Mouse (Mus musculus) stomach, embryonic 14.5 days (tissue): Measurements from ENCODE around the gene Dync1li2. TPM values are rescaled to one million over a fixed set of nuclear protein-coding genes. Genes with fewer than 3 reads are reported as not detected.

Source experiments
- ATAC-seq: fragments of 200-750 bp; cut with Nextera tagmentation; 2 replicates; pipeline ENCODE4 v1.8.0; 2017; ENCODE audit warnings: low read depth, moderate TSS enrichment; ENCODE audit not compliant: insufficient number of reproducible peaks, insufficient read depth, low FRiP score
- H3K27ac ChIP-seq: fragments of 300-500 bp; sonication (generic); 2 replicates; pipeline ENCODE4 v1.5.1; 2014; ENCODE audit warnings: mild to moderate bottlenecking, low read length, moderate library complexity, mixed read lengths
- H3K27me3 ChIP-seq: fragments of 300-500 bp; sonication (generic); 2 replicates; pipeline ENCODE4 v1.6.1; 2014; ENCODE audit warnings: low read length, control low read depth, mixed read lengths; ENCODE audit not compliant: control insufficient read depth, insufficient read depth
- H3K36me3 ChIP-seq: fragments of 300-500 bp; sonication (generic); 2 replicates; pipeline ENCODE4 v1.6.1; 2014; ENCODE audit warnings: mild to moderate bottlenecking, control low read depth, low read length, moderate library complexity, mixed read lengths; ENCODE audit not compliant: control insufficient read depth, insufficient read depth
- H3K4me1 ChIP-seq: fragments of 300-500 bp; sonication (generic); 2 replicates; pipeline ENCODE4 v1.6.1; 2014; ENCODE audit warnings: low read length, control low read depth, mixed read lengths; ENCODE audit not compliant: control insufficient read depth, insufficient read depth
- H3K4me2 ChIP-seq: fragments of 300-500 bp; sonication (generic); replicated peaks from 2 replicates; pipeline ENCODE4 v1.6.1; 2014; ENCODE audit warnings: low read depth, low read length, control low read depth
- H3K4me3 ChIP-seq: fragments of 300-500 bp; sonication (generic); 2 replicates; pipeline ENCODE4 v1.5.1; 2014; ENCODE audit warnings: low read depth, low read length, control low read depth
- H3K9ac ChIP-seq: fragments of 300-500 bp; sonication (generic); replicated peaks from 2 replicates; pipeline ENCODE4 v1.6.1; 2014; ENCODE audit warnings: low read depth, mild to moderate bottlenecking, control low read depth, low read length, moderate library complexity, mixed read lengths
- H3K9me3 ChIP-seq: fragments of 300-500 bp; sonication (generic); 2 replicates; pipeline ENCODE4 v1.6.1; 2016; ENCODE audit warnings: low read depth, low read length, control low read depth; ENCODE audit not compliant: control insufficient read depth
- WGBS: fragments of 180-500 bp; shearing (Covaris S2); extraction: QIAGEN DNeasy Blood & Tissue Kit; methylation state at CpG from one replicate; pipeline ENCODE4 v1.1.7; 2014; 5-methylcytosine and 5-hydroxymethylcytosine counted together
- polyA plus RNA-seq: library from polyadenylated mRNA; unstranded; fragments of >200 nt; fragmentation: Nextera tagmentation; extraction: Ambion mirVana; gene quantifications from 2 replicates; pipeline ENCODE4 v1.2.1, GENCODE M21; 2014

Dync1li2 gene
- polyA plus RNA-seq, result 58.4 and 69.2 TPM in 2 replicates

DNA sequence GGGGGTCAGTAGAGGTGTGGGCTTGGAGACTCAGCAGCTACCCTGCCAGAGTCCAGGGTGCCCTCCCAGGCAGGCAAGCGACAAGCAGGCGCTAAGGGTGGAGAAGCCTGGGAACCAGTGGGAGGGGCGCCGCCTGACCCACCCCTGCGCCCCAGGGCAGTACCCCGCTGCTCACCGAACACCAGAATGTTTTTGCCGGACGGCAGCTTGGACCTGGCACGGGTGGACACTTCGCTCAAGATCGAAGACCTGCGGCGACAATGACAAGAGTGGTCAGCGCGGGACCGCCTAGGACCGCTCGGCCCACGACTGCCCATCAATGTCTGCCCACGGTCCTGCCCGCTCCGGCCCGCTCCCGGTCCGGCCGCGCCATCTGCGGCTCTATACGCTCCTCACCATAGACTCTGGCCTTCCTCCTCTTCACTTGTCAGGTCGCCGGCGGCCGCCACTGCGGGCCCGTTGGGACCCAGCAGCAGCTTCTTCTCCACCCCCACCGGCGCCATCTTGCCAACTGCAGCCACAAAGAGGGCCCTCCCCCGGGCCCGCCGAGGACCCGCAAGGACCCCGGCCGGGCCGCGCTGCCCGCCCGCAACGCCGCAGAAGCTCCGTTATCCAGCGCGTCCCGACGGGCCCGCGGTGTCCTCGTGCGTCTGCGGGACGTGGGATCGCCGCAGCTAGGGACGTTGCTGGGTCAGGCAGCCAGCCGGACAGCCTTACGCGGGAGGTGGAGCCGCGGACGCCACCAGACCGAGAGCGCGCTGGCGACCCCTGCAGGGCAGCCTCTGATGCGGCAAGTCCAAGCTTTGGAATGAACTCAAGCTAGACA is at the start of gene Dync1li2:
Gene Dync1li2 (minus strand): TSS at position 749 of the 826 bp plus-strand sequence.
- Histone ChIP-seq H3K9ac (peak within 1 kb of the TSS; percentile 83), H3K4me2 (peak within 1 kb of the TSS; percentile 62), H3K27me3 (no peaks in the 10 kb centered on the region), H3K27ac (peak within 1 kb of the TSS; percentile 53; the same call in 1 of the 2 replicates), H3K36me3 (peaks cover 28% of the 10 kb centered on the region), H3K9me3 (no peaks in the 10 kb centered on the region), H3K4me3 (peak within 1 kb of the TSS; percentile 86), H3K4me1 (peaks cover 8% of the 10 kb centered on the region; the same call in 1 of the 2 replicates)
- WGBS, result under 1% methylated on average over 75 of the region's 75 CpGs
- peak; percentile 82 for ATAC-seq

DNA sequence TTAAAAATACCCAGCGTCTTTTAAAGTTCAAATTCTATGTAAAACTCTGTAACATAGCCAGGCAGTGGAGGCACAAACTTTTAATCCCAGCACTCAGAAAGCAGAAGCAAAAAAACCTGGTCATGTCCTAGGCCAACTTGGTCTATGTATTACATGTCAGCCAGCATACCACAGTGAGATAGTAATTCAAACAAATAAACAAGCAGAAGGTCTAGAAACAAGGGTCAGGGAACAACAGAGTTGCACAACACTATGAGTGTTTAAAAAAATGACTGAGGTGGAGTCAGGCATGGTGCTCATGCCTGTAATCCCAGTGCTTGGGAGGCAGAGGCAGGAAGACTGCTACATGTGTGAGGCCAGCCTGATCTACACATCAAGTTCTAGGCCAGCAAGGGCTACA is 36.2 kb upstream of the Dync1li2 start:
- ATAC-seq, result no peak
- Histone ChIP-seq H3K9me3 (no peaks in the 10 kb centered on the region), H3K4me1 (no peaks in the 10 kb centered on the region), H3K4me2 (no peak overlapping the region), H3K9ac (no peak overlapping the region), H3K4me3 (no peak overlapping the region), H3K36me3 (no peaks in the 10 kb centered on the region), H3K27ac (no peak overlapping the region), H3K27me3 (no peaks in the 10 kb centered on the region)
- 56% methylated on average over 1 of the region's 1 CpGs for whole genome bisulfite sequencing

- Histone ChIP-seq H3K4me3 (no peak overlapping the region), H3K36me3 (no peaks in the 10 kb centered on the region), H3K27me3 (no peaks in the 10 kb centered on the region), H3K4me1 (no peaks in the 10 kb centered on the region), H3K4me2 (no peak overlapping the region), H3K9me3 (no peaks in the 10 kb centered on the region), H3K27ac (no peak overlapping the region), H3K9ac (no peak overlapping the region)
- ATAC-seq, result no peak
- 60% methylated on average over 3 of the region's 3 CpGs for WGBS
Measured at GRCm38 (mm10) chr8:104472465-104472864, 29.6 kb upstream of the Dync1li2 start.

- no peak for ATAC-seq
- no peaks in the 10 kb centered on the region for H3K27me3 ChIP-seq
- no peaks in the 10 kb centered on the region for H3K36me3 ChIP-seq
- H3K27ac ChIP-seq, result no peak overlapping the region
- H3K9me3 ChIP-seq, result no peaks in the 10 kb centered on the region
- H3K4me1 ChIP-seq, result no peaks in the 10 kb centered on the region
- no peak overlapping the region for H3K4me2 ChIP-seq
- 70% methylated on average over 2 of the region's 2 CpGs for WGBS
- no peak overlapping the region for H3K9ac ChIP-seq
- H3K4me3 ChIP-seq, result no peak overlapping the region
Measured at GRCm38 (mm10) chr8:104467463-104467862, 24.6 kb upstream of the Dync1li2 start.

- Histone ChIP-seq H3K4me2 (no peak overlapping the region), H3K9ac (no peak overlapping the region), H3K27me3 (no peaks in the 10 kb centered on the region), H3K27ac (no peak overlapping the region), H3K4me1 (no peaks in the 10 kb centered on the region), H3K36me3 (no peaks in the 10 kb centered on the region), H3K9me3 (no peaks in the 10 kb centered on the region), H3K4me3 (no peak overlapping the region)
- no peak for ATAC-seq
- 78% methylated on average over 3 of the region's 3 CpGs for WGBS
Measured at GRCm38 (mm10) chr8:104452177-104452576, 9.3 kb upstream of the Dync1li2 start.

- no peak overlapping the region for H3K4me3 ChIP-seq
- ATAC-seq, result no peak
- H3K4me2 ChIP-seq, result no peak overlapping the region
- no peaks in the 10 kb centered on the region for H3K9me3 ChIP-seq
- H3K27me3 ChIP-seq, result no peaks in the 10 kb centered on the region
- H3K27ac ChIP-seq, result no peak overlapping the region
- WGBS, result 75% methylated on average over 3 of the region's 3 CpGs
- no peaks in the 10 kb centered on the region for H3K36me3 ChIP-seq
- H3K4me1 ChIP-seq, result no peaks in the 10 kb centered on the region
- no peak overlapping the region for H3K9ac ChIP-seq
Measured at GRCm38 (mm10) chr8:104448796-104449195, 5.9 kb upstream of the Dync1li2 start.

DNA sequence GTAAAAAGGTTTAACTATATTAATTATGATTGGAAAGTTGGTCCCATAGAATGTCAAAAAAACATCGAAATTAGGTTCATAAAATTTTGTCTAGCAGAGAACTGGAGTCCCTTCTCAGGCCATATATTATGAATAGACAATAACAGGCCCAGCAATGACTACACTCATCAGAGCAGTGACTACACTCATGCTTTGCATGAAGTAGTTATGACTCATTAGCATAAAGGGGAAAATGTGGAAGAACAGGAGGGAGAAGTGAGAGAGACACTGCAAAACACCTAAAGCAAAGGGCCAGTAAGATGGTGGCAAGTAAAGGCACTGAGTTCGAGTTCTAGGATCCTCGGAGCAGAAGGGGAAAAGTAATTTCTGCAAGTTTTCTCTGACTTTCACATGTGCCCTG is 3.2 kb upstream of the Dync1li2 start:
- H3K4me3 ChIP-seq, result no peak overlapping the region
- H3K9ac ChIP-seq, result no peak overlapping the region
- WGBS, result 86% methylated on average over 3 of the region's 3 CpGs
- no peaks in the 10 kb centered on the region for H3K36me3 ChIP-seq
- H3K4me2 ChIP-seq, result no peak overlapping the region
- H3K9me3 ChIP-seq, result no peaks in the 10 kb centered on the region
- no peaks in the 10 kb centered on the region for H3K27me3 ChIP-seq
- peaks cover 7% of the 10 kb centered on the region; the same call in 1 of the 2 replicates for H3K4me1 ChIP-seq
- H3K27ac ChIP-seq, result no peak overlapping the region
- ATAC-seq, result no peak

- no peak overlapping the region for H3K27ac ChIP-seq
- H3K9me3 ChIP-seq, result no peaks in the 10 kb centered on the region
- H3K9ac ChIP-seq, result no peak overlapping the region
- H3K4me1 ChIP-seq, result peaks cover 8% of the 10 kb centered on the region; the same call in 1 of the 2 replicates
- no peak overlapping the region for H3K4me2 ChIP-seq
- H3K4me3 ChIP-seq, result no peak overlapping the region
- WGBS, result 57% methylated on average over 6 of the region's 6 CpGs
- no peak for ATAC-seq
- H3K36me3 ChIP-seq, result peaks cover 5% of the 10 kb centered on the region
- H3K27me3 ChIP-seq, result no peaks in the 10 kb centered on the region
Measured at GRCm38 (mm10) chr8:104445248-104445647, 2.4 kb upstream of the Dync1li2 start.
